Mouse (Mus musculus) adrenal gland (tissue): ENCODE measurements around the gene Stard8.
"Not testable (repeated sequence)": the region's sequence is repeated elsewhere in the genome, so short reads cannot be mapped to it uniquely, and the experiment has no call there.

Source experiments
- intact Hi-C: fragments of 180-260 bp; cut with DNase I; formaldehyde crosslinking; loops from one replicate; pipeline ENCODE4 v1.15.1; 2025

The Stard8 gene

DNA sequence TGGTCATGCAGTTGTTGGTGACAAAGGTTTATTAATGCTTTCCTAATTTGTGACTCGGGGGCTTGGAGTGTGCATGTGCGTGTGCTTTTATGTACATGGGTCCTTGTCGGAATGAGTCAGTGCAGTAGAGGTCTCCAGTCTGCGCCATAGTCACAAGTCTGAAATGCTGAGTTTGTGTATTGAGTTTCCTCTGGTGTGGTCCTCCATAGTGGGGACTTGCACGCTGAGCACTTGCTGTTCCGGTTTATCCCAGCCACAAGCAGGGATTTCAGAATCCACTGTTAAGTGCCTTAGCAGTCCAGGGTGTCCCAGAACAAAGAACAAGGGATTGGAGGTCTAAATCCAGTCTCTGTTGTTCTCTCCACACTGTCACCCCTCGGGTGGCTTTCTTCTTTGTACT is 42.3 kb downstream of the Stard8 start:
- intact Hi-C loops = no loop called here

DNA sequence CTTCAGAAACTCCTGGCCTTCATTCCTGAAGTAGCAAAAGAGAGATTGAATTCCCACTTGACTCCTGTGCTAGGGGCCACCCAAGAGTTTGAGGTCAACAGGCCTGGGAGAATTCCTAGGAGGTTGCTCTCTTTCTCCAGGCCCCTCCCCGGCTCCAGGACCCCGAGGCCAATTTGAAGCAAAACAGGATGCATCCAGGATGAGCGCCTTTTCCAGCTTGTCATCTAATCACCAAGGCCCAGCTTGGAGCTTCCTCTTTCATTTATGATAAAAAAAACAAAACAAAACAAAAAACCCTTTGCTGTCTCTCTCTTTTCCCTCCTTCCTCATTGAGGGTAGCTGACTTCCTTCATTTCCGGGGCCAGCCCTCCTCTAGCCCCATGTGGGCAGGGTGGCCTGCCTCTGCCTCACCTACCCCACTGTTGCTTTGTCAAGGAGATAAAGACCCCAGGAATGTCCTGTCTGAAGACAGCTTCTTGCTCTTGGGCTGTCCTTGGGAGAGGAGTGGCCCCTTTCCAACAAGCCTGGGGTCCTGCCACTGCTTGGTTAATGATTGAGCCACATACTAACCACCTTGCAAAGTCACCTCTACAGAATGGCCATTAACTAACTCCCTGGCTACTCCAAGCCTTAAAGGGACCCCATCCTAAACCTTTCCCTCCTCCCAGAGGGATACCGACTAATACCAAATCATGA is 43.5 kb downstream of the Stard8 start:
- intact Hi-C loops = no loop called here

- intact Hi-C loops = no loop called here
These were observed 45.1 kb downstream of the Stard8 start for GRCm38 (mm10) chrX:99048111-99048510.

DNA sequence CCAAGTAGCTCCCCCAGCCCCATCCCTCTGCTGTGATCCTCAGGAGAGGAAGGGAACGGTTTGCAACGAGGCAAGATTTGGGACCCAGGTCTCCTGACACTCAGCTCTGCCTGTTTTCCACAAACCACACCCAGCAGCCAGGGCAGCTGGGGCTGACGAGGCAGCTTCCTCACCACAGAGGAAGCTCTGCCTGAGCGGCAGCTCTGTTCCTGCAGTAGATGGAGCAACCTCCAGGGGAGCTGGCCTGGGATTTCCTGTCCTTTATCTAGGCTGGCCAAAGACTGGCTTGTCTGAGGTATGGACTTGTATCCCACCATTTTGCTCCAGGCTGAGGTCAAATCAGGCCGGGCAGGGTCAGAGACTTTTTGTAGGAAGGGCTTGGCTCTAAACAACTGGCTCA is 46.2 kb downstream of the Stard8 start:
- intact Hi-C loops = no loop called here

- intact Hi-C loops = no loop called here
These were observed 47.9 kb downstream of the Stard8 start for GRCm38 (mm10) chrX:99050736-99051481.

DNA sequence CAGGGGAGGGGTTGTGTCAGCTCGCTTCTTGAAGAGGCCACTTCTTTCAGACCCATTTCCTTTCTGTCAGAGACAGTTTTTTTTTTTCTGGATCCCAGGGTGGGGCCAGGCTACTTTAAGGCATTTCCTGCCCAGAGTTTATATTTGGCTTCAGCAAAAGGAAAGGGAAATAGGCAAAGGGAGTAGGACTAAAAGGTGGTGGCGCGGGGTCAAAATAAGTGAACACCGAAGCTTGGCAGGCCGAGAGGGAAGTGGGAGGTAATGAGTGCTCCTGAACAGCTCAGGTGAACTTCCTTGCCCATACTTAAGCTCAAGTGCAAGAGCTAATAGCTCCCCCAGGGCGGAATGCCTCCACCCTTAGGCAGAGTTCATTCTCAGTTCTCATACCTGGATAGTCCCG is 49.2 kb downstream of the Stard8 start:
- intact Hi-C loops = no loop called here

DNA sequence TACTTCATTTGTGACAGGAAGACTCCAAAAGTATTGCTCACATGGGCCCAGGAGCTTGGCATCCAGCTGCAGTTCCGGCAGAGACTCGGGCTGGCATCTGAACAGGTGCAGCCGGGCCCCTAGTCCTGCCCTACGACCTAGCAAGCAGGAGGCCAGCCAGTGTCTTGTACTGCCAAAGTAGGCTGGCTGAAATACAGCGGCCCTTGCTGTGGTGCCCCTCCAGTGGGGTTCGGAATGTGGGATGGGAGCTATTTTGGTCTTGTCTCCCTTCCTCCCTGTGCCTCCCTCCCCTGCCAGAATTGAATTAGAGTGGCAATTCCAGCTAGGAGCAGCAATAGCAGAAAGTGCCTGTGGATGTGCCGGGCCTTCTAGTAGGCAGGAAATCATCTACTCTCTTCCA is 51.5 kb downstream of the Stard8 start:
- intact Hi-C loops = no loop called here

DNA sequence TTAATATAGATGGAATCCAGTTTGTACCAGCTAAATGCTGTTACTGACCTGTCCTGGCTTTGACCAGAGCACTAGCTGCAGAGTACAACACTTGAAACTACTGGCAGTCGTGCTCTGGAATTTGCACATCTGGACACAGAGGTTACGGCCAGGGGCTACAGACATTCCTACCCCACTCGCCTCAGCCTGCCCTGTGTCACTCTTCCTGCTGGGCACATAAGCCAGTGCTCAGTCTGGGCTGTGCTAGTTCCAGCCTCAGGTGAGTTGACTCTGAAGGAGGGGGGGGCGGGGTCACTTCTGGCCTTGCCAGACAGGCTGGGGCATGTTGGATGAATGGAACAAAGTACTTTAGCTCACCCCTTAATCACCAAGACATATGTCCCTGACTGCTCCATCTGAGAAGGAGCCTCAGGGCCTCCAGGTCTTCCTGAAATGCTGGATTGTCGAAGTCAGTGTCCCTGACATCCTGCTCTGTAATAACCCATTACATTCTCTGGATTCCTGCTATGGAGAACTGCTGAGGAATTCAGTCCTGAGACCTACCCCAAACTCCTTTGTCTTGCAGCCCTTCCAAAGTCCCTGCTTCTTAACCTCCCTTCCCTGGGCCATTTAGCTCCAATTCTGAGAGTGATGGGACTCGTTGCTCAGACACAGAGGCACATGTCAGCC is 54.9 kb downstream of the Stard8 start:
- intact Hi-C loops = loop anchor here (5.0 kb wide), 1 partner anchor 66 kb away; no protein-coding TSS in a partner anchor

GRCm38 (mm10) chrX:99059119-99059518 is 56.1 kb downstream of the Stard8 start:
- intact Hi-C loops = loop anchor here (5.0 kb wide), 1 partner anchor 67 kb away; no protein-coding TSS in a partner anchor

DNA sequence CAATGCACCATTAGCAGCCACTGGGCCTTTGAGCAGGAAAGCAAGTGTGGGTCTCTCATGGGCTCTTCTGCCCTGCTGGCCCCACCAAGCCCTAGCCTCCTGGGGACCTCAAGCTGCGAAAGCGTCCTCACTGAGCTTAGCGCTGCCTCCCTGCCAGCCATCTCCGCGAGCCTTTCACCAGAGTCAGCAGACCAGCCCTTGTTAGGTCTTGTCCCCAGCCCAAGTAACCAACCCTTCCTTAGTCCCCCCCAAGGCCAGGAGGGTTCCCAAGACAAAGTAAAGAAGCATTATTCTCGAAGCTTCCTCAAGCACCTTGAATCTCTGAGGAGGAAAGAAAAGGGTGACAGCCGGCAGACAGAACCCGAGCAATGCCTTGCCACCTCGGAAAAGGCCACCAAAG is 62.5 kb downstream of the Stard8 start:
- intact Hi-C loops = no loop called here

- intact Hi-C loops = no loop called here
These were observed 63.5 kb downstream of the Stard8 start for GRCm38 (mm10) chrX:99066550-99066949.

DNA sequence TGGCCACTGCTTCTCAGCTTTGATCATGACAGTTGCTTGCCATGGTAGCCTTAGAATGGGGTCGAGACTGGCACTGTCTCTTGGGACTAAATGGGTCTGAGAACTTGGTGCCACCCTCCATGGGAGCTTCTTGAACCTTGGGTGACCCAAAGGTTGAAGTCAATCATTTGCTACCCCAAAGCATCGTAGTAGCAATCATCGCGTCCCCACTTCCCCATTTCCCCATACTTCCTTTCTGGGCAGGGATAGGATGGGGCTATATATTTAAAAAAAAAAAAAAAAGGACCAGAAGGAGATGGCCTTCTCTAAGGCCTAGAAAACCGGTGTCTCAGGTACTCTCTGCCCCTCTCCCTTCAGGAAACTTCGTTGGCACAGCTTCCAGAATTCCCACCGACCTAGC is 64.2 kb downstream of the Stard8 start:
- intact Hi-C loops = no loop called here

DNA sequence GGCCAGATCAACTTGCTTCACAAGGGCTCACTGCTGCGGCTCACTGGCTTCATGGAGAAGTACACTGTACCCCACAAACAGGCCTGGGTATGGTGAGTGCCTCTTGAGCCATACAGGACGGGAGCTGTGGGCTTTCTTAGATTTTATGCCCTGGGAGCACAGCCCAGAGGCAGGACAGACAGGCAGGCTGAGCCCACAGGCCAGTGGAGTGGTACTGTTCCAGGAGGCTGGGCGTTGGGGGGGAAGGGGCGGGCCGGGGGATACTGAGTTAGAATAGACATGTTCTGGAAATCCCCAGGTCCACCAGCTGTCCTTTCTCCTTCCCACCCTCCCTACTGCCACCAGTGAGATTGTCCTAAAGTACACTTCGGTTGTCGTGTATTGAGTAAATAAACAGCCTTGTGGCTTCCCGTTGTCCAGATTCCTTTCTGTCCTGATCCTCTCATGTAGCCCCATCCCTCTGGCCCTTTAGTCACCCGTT is 64.7 kb downstream of the Stard8 start:
- intact Hi-C loops = no loop called here

DNA sequence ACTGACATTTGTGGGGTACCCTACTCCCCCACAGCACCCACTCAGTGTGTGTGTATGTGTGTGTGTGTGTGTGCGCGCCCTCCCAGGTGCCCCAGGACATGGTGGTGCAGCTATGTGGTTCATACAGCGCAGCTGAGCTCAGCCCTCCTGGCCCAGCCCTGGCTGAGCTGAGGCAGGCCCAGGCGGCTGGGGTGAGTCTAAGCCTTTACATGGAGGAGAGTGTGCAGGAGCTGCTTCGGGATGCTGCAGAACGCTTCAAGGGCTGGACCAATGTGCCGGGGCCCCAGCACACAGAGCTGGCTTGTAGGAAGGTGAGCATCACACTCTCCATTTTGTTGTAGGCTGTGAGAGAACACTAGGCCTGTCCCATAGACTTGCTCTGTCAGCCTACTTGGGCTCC is 68.1 kb downstream of the Stard8 start:
- intact Hi-C loops = no loop called here

- intact Hi-C loops = no loop called here
These were observed 69.5 kb downstream of the Stard8 start for GRCm38 (mm10) chrX:99072596-99072995.

DNA sequence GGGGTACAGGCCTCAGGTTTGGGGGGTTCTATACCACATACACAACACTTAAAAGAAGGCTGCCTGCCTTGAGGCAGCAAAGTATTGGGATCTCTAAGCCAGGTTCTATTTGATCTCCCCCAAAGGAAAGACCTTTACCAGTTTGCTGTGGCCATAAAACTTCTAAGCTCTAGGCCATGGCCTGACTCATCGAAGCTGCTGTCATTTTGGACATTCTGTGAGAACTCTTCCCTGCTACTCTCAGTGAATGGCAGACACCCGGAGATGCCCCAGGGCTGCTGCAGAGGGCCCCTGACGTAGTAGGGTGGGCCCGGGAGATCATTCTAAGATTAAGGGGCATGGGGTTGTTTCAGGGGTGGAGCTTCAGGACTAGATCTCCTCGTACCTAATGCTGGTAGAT is 72.1 kb downstream of the Stard8 start:
- intact Hi-C loops = no loop called here

DNA sequence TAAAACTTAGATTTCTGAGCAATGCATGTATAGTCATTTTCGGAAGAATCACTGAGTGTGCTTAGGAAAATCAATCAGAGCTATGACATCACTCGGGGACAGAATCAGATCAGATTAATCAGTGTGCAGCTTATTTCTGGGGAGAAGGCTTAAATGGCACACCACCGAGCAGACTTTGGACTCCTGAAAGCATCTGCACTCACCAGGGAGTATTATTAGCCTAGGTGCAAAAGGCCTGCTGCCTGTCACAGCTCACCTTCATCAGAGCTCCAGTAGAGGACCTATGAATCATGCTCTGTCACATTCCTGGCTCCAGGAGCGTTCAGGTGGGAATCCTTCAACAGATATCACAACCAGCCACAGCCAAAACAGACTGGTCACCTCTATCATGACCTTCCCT is 73.4 kb downstream of the Stard8 start:
- intact Hi-C loops = no loop called here

- intact Hi-C loops = not testable (repeated sequence)
These were observed 75.4 kb downstream of the Stard8 start for GRCm38 (mm10) chrX:99078374-99078892.

- intact Hi-C loops = no loop called here
These were observed 89.7 kb downstream of the Stard8 start for GRCm38 (mm10) chrX:99092704-99093103.

GRCm38 (mm10) chrX:99111088-99111724 is 108.2 kb downstream of the Stard8 start:
- intact Hi-C loops = not testable (repeated sequence)

GRCm38 (mm10) chrX:99119510-99119909 is 116.5 kb downstream of the Stard8 start:
- intact Hi-C loops = loop anchor here (5.0 kb wide), 1 partner anchor 132 kb away; no protein-coding TSS in a partner anchor
